Mouse (Mus musculus): ENCODE data around the gene Rhbdd1.

Rhbdd1 gene

GRCm38 (mm10) chr1:82316111-82316745 is at the start of gene Rhbdd1:
Gene Rhbdd1 (plus strand): TSS chr1:82316452.
- peak; percentile 96 for DNase-seq

- DNase-seq, result no peak
Observed at GRCm38 (mm10) chr1:82267547-82267946, 48.7 kb upstream of the Rhbdd1 start.

GRCm38 (mm10) chr1:82272231-82272630 is 44.0 kb upstream of the Rhbdd1 start:
- DNase-seq, result no peak

DNA sequence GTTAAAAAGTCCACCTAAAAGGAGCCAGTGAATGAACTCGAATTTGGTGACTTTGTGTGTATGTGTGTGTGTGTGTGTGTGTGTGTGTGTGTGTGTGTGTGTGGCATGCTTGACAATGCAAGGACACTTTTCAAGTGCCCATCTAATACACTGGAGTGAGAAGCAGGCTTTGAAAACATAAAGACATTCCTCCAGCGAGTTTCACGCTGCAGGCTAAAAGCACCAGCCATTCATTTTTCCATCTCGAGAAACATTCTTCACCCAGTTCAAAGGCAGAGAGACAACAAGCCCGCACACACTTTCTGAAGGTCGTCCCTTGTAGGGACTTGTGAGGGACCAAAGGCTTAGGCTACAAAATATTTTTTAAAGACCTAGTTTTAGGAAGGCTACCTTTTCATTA is 42.7 kb upstream of the Rhbdd1 start:
- DNase-seq, result no peak

- DNase-seq, result no peak
Observed at GRCm38 (mm10) chr1:82274361-82274760, 41.9 kb upstream of the Rhbdd1 start.

DNA sequence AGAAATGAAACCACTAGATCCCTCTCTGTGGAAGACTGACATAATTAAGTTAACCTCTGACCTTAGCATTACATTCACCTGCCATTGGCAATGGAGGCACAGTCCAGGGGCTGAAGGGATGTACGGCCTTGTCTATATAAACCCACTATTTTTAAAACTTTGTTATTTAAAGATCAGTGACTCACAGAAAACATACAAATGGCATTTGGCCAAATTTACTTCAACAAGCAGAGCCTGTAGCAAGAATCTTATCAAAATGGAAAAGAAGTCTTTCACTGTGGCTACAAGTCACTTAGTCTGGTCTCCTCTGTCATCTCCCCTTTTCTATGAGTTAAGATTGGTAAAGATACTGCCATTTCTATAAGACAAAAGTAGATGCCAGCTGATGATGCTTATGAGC is 36.5 kb upstream of the Rhbdd1 start:
- DNase-seq, result no peak

DNA sequence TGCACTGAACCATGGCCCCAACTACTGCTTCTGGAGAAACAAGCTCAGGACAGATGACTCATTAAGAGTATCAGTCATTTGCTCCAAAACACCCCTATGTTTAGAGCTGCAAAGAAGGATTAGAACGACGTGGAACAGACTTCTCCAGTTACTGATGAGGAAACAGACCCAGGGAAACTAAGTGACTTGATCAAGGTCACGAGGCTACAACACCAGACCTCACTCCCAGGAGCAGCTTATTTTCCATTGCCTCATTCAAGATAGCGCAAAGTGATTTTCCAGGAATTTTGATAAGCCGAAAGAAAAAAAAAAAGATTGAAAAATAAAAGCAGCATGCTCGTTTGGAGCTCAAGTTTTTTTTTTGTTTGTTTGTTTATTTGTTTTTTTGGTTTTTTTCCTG is 34.4 kb upstream of the Rhbdd1 start:
- no peak for DNase-seq

DNA sequence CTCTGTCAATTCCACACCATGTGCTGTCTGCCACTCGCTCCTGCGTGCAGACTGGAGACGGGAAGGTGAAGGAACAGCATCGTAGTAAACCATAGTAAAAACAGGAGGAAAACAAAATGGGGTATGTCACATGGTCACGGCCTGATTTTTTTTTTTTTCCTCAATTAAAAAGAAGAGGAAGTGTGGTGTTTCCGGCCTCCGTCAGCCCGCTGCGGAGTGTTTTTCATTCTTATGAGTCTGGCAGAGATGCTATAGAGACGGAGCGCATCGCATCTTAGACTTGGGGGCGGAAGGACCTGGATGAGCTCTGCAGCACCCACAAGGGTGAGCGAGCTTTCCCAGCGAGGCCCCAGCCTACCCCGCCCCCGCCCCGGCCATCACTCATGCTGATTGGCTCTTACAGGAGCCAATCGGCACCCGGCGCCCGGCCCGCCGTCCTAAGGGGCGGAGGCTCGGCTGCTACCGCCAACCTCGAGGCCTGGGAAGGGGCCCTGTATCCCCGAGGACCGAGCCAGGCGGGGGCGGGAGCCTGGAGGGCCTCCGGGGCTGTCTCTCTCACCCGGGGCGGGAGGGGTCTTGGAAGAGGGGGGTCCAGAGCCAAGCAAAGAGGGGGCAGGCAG is 33.1 kb upstream of the Rhbdd1 start:
- peak; percentile 82 for DNase-seq

- no peak for DNase-seq
Observed at GRCm38 (mm10) chr1:82283901-82284301, 32.4 kb upstream of the Rhbdd1 start.

DNA sequence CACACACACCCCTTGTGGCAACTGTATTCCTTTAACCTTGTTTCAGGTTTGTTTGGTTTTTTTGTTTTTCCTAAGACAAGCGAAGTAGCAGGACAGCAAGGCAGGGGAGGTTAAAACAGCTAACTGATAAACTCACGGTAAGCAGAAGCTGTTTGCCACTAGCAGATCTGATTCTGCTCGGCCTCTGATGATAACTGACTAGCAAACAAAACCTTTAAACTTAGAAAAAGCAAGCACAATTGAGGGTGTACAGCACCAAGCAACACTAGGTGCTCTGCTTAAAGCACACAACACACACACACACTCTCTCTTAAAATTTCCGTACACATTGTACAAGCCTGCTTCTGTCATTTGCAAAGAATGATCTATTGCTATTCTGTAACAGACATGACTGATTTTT is 31.8 kb upstream of the Rhbdd1 start:
- no peak for DNase-seq

DNA sequence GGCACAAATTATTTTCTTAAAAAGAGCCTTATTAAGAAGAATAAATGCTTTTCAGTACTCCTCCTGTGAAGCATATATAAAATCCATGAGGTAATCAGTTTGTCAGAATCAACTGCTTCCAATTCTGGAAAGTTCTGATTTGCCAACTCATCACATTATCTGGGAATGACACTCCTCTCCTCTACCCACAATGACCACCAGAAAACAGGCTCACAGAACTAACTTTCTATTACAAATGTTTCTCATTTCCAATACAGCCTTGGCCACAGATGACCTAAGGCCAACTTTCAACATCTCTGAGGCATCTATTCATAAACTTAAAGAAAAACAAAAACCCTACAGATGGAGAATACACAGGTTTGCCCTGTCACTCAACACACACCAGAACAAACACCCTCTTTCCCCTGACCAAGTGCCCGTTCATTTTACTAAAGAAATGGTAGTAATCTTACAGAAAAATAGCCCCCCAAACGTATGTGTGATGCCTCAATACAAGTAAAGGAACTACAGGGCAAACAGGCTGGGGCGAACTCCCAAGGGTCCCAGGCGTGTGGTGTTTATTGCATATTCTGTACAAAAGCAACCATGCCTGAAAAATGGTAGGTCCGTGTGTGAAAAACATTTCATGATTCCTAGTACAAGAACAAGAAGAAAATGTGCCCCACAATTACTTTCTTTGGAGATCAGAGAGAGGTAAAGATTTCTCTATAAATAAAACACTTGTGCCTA is 30.6 kb upstream of the Rhbdd1 start:
- DNase-seq, result no peak

- DNase-seq, result no peak
Observed at GRCm38 (mm10) chr1:82286190-82287051, 29.8 kb upstream of the Rhbdd1 start.

- no peak for DNase-seq
Observed at GRCm38 (mm10) chr1:82287052-82287775, 29.0 kb upstream of the Rhbdd1 start.

GRCm38 (mm10) chr1:82287776-82288325 is 28.4 kb upstream of the Rhbdd1 start:
- DNase-seq, result no peak

DNA sequence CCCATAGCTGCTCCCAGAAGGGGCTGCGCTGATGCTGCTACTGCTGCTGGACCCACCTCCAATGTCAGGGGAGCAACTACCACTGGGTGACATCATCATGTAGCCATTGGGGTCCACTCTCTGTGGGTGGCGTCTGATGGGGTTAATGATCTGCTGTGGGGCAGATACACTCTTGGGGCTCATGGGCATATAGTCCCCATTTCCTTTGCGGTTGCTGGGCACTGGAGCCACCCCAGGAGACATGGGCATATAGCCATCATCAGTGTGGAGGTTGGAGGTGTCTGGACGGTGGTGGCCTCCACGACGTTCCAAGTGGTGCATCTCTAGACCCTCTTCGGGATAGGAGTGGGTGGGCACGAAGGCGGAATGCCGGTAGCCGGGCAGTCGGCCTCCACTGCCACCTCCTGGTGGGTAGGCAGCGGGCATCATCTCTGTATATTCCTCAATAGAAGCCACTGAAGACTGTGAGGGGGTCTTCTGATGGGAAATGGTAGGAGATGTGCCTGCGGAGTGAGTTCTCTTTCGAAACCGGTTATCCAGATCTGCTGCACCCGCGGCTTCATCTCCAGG is 27.7 kb upstream of the Rhbdd1 start:
- DNase-seq, result no peak

GRCm38 (mm10) chr1:82289116-82289989 is 26.9 kb upstream of the Rhbdd1 start:
- DNase-seq, result no peak

DNA sequence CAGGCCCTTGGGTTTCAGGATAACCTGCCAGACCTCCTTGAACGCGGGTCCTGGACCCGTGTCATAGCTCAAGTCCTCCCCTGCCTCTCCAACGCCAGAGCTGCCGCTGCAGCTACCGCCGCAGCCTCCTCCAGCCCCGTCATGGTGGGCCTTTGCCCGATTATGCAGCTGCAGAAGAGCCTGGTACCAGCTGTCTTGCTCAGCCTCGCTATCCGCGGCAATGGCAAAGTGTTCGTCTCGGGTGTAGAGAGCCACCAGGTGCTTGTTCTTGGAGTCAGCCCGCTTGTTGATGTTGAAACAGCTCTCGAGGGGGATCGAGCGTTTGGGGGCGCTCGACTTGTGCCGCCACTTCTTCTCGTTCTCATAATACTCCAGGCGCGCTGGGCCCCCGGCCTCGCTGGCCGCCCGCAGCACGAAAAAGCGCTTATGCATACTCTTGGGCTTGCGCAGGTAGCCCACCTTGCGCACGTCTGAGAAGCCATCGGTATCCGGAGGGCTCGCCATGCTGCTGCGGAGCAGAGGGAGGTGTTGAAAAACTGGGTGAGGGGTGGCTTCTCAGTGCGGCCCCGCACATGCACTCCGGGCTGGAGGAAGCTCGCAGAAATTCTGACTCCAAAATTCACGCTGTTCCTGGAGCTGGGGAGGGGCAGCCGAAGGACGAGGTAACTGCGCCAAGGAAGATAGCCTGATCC is 26.1 kb upstream of the Rhbdd1 start:
- DNase-seq, result peak; percentile 14

DNA sequence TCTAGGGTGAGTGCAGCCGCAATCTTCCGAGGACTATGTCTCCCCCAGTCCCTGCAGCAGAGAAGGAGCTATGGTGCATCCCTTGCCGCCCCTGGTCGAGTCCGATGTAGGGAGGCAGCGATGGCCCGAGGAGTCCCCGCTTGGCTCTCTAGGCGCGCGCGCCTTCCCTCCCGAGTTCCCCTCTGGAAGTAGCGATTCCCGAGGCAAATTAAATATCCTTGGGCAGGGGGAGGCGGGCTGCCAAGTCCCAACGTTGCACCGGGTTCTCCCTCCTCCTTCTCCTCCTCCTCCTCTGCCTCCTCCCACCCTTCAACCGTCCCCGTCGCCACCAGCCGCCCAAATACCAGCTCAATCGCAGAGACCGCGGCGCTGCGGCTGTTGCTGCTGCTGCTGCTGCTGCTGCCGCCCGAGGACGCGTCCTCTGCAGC is 25.5 kb upstream of the Rhbdd1 start:
- no peak for DNase-seq

GRCm38 (mm10) chr1:82291151-82291797 is 25.0 kb upstream of the Rhbdd1 start, which contains the start of gene Irs1:
Gene Irs1 (minus strand): TSS chr1:82291416.
- peak; percentile 31 for DNase-seq
